Mouse (Mus musculus): ENCODE measurements around the gene Aldoart2. TPM values are rescaled to one million over a fixed set of nuclear protein-coding genes. Genes with fewer than 3 reads are reported as not detected.

Aldoart2 gene
- not detected in 2 replicates for polyA plus RNA-seq (2012)

GRCm38 (mm10) chr12:55565206-55565605 is at the start of gene Aldoart2:
TSS of gene Aldoart2 (plus strand) at chr12:55565239.

GRCm38 (mm10) chr12:55598887-55599561 is 34.0 kb downstream of the Aldoart2 start, which contains the start of gene Insm2:
TSS of gene Insm2 (plus strand) at chr12:55599427.

Other genes starting within 250 kb of the Aldoart2 start
- 19.6 and 23.1 TPM in 2 replicates for gene Psma6, start 181.0 kb upstream of the Aldoart2 start, polyA plus RNA-seq (2012)
- gene Nfkbia, start 72.6 kb upstream of the Aldoart2 start, polyA plus RNA-seq (2012): 253 and 486 TPM in 2 replicates
- 0.02 and 0.05 TPM in 2 replicates for gene Insm2, start 34.2 kb downstream of the Aldoart2 start, polyA plus RNA-seq (2012)

Measured in megakaryocyte-erythroid progenitor cell, adult 5 weeks (primary cell).